Mouse (Mus musculus) intestine, embryonic 14.5 days (tissue): ENCODE results near the gene Cd2. TPM values are rescaled to one million over a fixed set of nuclear protein-coding genes. Genes with fewer than 3 reads are reported as not detected.

Experiments
- ATAC-seq: fragments of 200-750 bp; cut with Nextera tagmentation; replicated peaks from 2 replicates; pipeline ENCODE4 v1.8.0; 2017; ENCODE audit warnings: low read depth, moderate number of reproducible peaks, moderate TSS enrichment, moderate library complexity; ENCODE audit not compliant: low FRiP score, low TSS enrichment
- DNase-seq: peaks from one replicate; pipeline ENCODE4 v3.0.0-alpha.2; 2018; ENCODE audit warnings: low spot score
- H3K27ac ChIP-seq: fragments of 300-500 bp; sonication (generic); 2 replicates; pipeline ENCODE4 v1.5.1; 2014; ENCODE audit warnings: low read depth, mild to moderate bottlenecking, control low read depth
- H3K27me3 ChIP-seq: fragments of 300-500 bp; sonication (generic); replicated peaks from 2 replicates; pipeline ENCODE4 v1.6.1; 2014; ENCODE audit warnings: low read length, control low read depth; ENCODE audit not compliant: control insufficient read depth, insufficient read depth
- H3K36me3 ChIP-seq: fragments of 300-500 bp; sonication (generic); 2 replicates; pipeline ENCODE4 v1.6.1; 2014; ENCODE audit warnings: low read length, control low read depth; ENCODE audit not compliant: control insufficient read depth, insufficient read depth
- H3K4me1 ChIP-seq: fragments of 300-500 bp; sonication (generic); replicated peaks from 2 replicates; pipeline ENCODE4 v1.6.1; 2014; ENCODE audit warnings: low read length, control low read depth, mixed read lengths; ENCODE audit not compliant: control insufficient read depth, insufficient read depth
- H3K4me2 ChIP-seq: fragments of 300-500 bp; sonication (generic); 2 replicates; pipeline ENCODE4 v1.6.1; 2014; ENCODE audit warnings: low read length
- H3K4me3 ChIP-seq: fragments of 300-500 bp; sonication (generic); 2 replicates; pipeline ENCODE4 v1.5.1; 2014; ENCODE audit warnings: low read depth, low read length, control low read depth, mixed read lengths
- H3K9ac ChIP-seq: fragments of 300-500 bp; sonication (generic); 2 replicates; pipeline ENCODE4 v1.6.1; 2014; ENCODE audit warnings: mild to moderate bottlenecking, low read length
- H3K9me3 ChIP-seq: fragments of 300-500 bp; sonication (generic); 2 replicates; pipeline ENCODE4 v1.6.1; 2016; ENCODE audit warnings: low read length, control low read depth; ENCODE audit not compliant: control insufficient read depth
- WGBS: fragments of 180-500 bp; shearing (Covaris S2); extraction: QIAGEN DNeasy Blood & Tissue Kit; methylation state at CpG from one replicate; pipeline ENCODE4 v1.1.7; 2014; 5-methylcytosine and 5-hydroxymethylcytosine counted together
- polyA plus RNA-seq: library from polyadenylated mRNA; unstranded; fragments of >200 nt; fragmentation: Nextera tagmentation; extraction: Ambion mirVana; gene quantifications from 2 replicates; pipeline ENCODE4 v1.2.1, GENCODE M21; 2014

Gene Cd2
- polyA plus RNA-seq, 1 experiment from 2014 or later, result 0.28 TPM

- no peak for ATAC-seq
- DNase-seq, result no peak
- Histone ChIP-seq H3K9me3 (no peaks in the 10 kb centered on the region), H3K4me2 (no peak overlapping the region), H3K4me1 (no peaks in the 10 kb centered on the region), H3K27me3 (no peaks in the 10 kb centered on the region), H3K9ac (no peak overlapping the region), H3K4me3 (no peak overlapping the region), H3K36me3 (no peaks in the 10 kb centered on the region), H3K27ac (no peak overlapping the region)
- 91% methylated on average over 7 of the region's 7 CpGs for WGBS
Measured at GRCm38 (mm10) chr3:101290036-101290435, 2.3 kb upstream of the Cd2 start.

GRCm38 (mm10) chr3:101289406-101289805, 1.7 kb upstream of the Cd2 start:
- no peak overlapping the region for H3K4me2 ChIP-seq
- no peak overlapping the region for H3K4me3 ChIP-seq
- no peaks in the 10 kb centered on the region for H3K4me1 ChIP-seq
- no peaks in the 10 kb centered on the region for H3K27me3 ChIP-seq
- WGBS, result 84% methylated on average over 3 of the region's 3 CpGs
- no peak overlapping the region for H3K9ac ChIP-seq
- ATAC-seq (no peak), DNase-seq (no peak)
- H3K36me3 ChIP-seq, result no peaks in the 10 kb centered on the region
- H3K9me3 ChIP-seq, result no peaks in the 10 kb centered on the region
- no peak overlapping the region for H3K27ac ChIP-seq

- DNase-seq (no peak), ATAC-seq (no peak)
- Histone ChIP-seq H3K36me3 (no peaks in the 10 kb centered on the region), H3K27me3 (no peaks in the 10 kb centered on the region), H3K4me3 (no peak overlapping the region), H3K4me2 (no peak overlapping the region), H3K4me1 (no peaks in the 10 kb centered on the region), H3K9me3 (no peaks in the 10 kb centered on the region), H3K9ac (no peak overlapping the region), H3K27ac (no peak overlapping the region)
- WGBS, result 85% methylated on average over 12 of the region's 12 CpGs
Measured at GRCm38 (mm10) chr3:101286336-101287325, 1.1 kb downstream of the Cd2 start.

- Histone ChIP-seq H3K36me3 (no peaks in the 10 kb centered on the region), H3K27me3 (no peaks in the 10 kb centered on the region), H3K27ac (no peak overlapping the region), H3K9me3 (no peaks in the 10 kb centered on the region), H3K4me3 (no peak overlapping the region), H3K4me1 (peaks cover 7% of the 10 kb centered on the region), H3K9ac (no peak overlapping the region), H3K4me2 (no peak overlapping the region)
- DNase-seq, result no peak
- 89% methylated on average over 12 of the region's 12 CpGs for WGBS
- no peak for ATAC-seq
Measured at GRCm38 (mm10) chr3:101285851-101286250, 1.9 kb downstream of the Cd2 start.

- H3K27ac ChIP-seq, result no peak overlapping the region
- peaks cover 8% of the 10 kb centered on the region for H3K4me1 ChIP-seq
- no peaks in the 10 kb centered on the region for H3K9me3 ChIP-seq
- no peak overlapping the region for H3K4me3 ChIP-seq
- no peak overlapping the region for H3K9ac ChIP-seq
- H3K36me3 ChIP-seq, result no peaks in the 10 kb centered on the region
- no peak for DNase-seq
- 89% methylated on average over 5 of the region's 5 CpGs for WGBS
- no peak overlapping the region for H3K4me2 ChIP-seq
- no peaks in the 10 kb centered on the region for H3K27me3 ChIP-seq
- no peak for ATAC-seq
Measured at GRCm38 (mm10) chr3:101285021-101285615, 2.6 kb downstream of the Cd2 start.

- Histone ChIP-seq H3K4me3 (no peak overlapping the region), H3K36me3 (no peaks in the 10 kb centered on the region), H3K27me3 (no peaks in the 10 kb centered on the region), H3K4me1 (peaks cover 8% of the 10 kb centered on the region), H3K9ac (no peak overlapping the region), H3K4me2 (no peak overlapping the region), H3K9me3 (no peaks in the 10 kb centered on the region), H3K27ac (no peak overlapping the region)
- WGBS, result 85% methylated on average over 13 of the region's 13 CpGs
- DNase-seq (no peak), ATAC-seq (no peak)
Measured at GRCm38 (mm10) chr3:101283869-101284706, 3.7 kb downstream of the Cd2 start.

GRCm38 (mm10) chr3:101283441-101283840, 4.3 kb downstream of the Cd2 start:
- Histone ChIP-seq H3K4me3 (no peak overlapping the region), H3K4me1 (peaks cover 8% of the 10 kb centered on the region), H3K36me3 (no peaks in the 10 kb centered on the region), H3K4me2 (no peak overlapping the region), H3K27ac (no peak overlapping the region), H3K27me3 (no peaks in the 10 kb centered on the region), H3K9me3 (no peaks in the 10 kb centered on the region), H3K9ac (no peak overlapping the region)
- ATAC-seq, result no peak
- 78% methylated on average over 4 of the region's 4 CpGs for WGBS
- DNase-seq, result no peak

GRCm38 (mm10) chr3:101282556-101283180, 5.1 kb downstream of the Cd2 start:
- Histone ChIP-seq H3K4me1 (peaks cover 8% of the 10 kb centered on the region), H3K4me3 (no peak overlapping the region), H3K4me2 (no peak overlapping the region), H3K27ac (no peak overlapping the region), H3K9ac (no peak overlapping the region), H3K36me3 (no peaks in the 10 kb centered on the region), H3K9me3 (no peaks in the 10 kb centered on the region), H3K27me3 (no peaks in the 10 kb centered on the region)
- DNase-seq, result no peak
- WGBS, result 90% methylated on average over 9 of the region's 9 CpGs
- ATAC-seq, result no peak
